Mouse (Mus musculus): ENCODE data around the gene Arl8b. TPM values are rescaled to one million over a fixed set of nuclear protein-coding genes. Genes with fewer than 3 reads are reported as not detected.
A peak's percentile ranks its signal among the peaks of the same experiment; 100 is the strongest.

The Arl8b gene
- total and polyA plus RNA-seq, 2 experiments from 2014 or later = 75.9 to 97.6 TPM

- TF ChIP-seq CTCF (IDR thresholded peaks at IDR 0.05; ENCODE audit: low read depth) = no peak
- Histone ChIP-seq H3K4me2 (ENCODE audit: low read depth) (no peak overlapping the region), H3K9me3 (ENCODE audit: low read length) (no peaks in the 10 kb centered on the region), H3K4me1 (ENCODE audit: insufficient read depth) (peaks cover 12% of the 10 kb centered on the region; the same call in 1 of the 2 replicates), H3K27me3 (ENCODE audit: insufficient read depth, low read length) (no peaks in the 10 kb centered on the region), H3K27ac (ENCODE audit: low read depth, low read length) (0 out of 2 replicates have a peak overlapping the region, but pooled peaks have one; percentile 29), H3K4me3 (ENCODE audit: low read depth, low read length) (no peak overlapping the region), H3K36me3 (ENCODE audit: insufficient read depth) (no peaks in the 10 kb centered on the region), H3K9ac (no peak overlapping the region)
- DNase-seq (no peak), ATAC-seq (no peak)
- WGBS = 81% methylated on average over 7 of the region's 7 CpGs
Measured at GRCm38 (mm10) chr6:108805871-108806270, 23.0 kb downstream of the Arl8b start.

- WGBS = 71% methylated on average over 3 of the region's 3 CpGs
- TF ChIP-seq CTCF (IDR thresholded peaks at IDR 0.05; ENCODE audit: low read depth) = 0 out of 2 replicates have a peak, but pooled peaks have one; percentile 15
Measured at GRCm38 (mm10) chr6:108807446-108807845, 24.5 kb downstream of the Arl8b start.

GRCm38 (mm10) chr6:108808786-108809185 is 25.9 kb downstream of the Arl8b start:
- Histone ChIP-seq H3K9ac (no peak overlapping the region), H3K27ac (ENCODE audit: low read depth, low read length) (no peak overlapping the region), H3K27me3 (ENCODE audit: insufficient read depth, low read length) (no peaks in the 10 kb centered on the region), H3K4me1 (ENCODE audit: insufficient read depth) (peaks cover 12% of the 10 kb centered on the region; the same call in 1 of the 2 replicates), H3K9me3 (ENCODE audit: low read length) (no peaks in the 10 kb centered on the region), H3K4me3 (ENCODE audit: low read depth, low read length) (no peak overlapping the region), H3K4me2 (ENCODE audit: low read depth) (no peak overlapping the region), H3K36me3 (ENCODE audit: insufficient read depth) (no peaks in the 10 kb centered on the region)
- DNase-seq (no peak), ATAC-seq (no peak)
- WGBS = 88% methylated on average over 1 of the region's 1 CpGs
- peak; percentile 25; the same call in 1 of the 2 replicates for TF ChIP-seq CTCF (IDR thresholded peaks at IDR 0.05; ENCODE audit: low read depth)

More at GRCm38 (mm10) chr6:108807446-108807845, 24.5 kb downstream of the Arl8b start:
- H3K4me2 ChIP-seq (ENCODE audit: low read depth) = no peak overlapping the region
- H3K27ac ChIP-seq (ENCODE audit: low read depth, low read length) = no peak overlapping the region
- no peaks in the 10 kb centered on the region for H3K9me3 ChIP-seq (ENCODE audit: low read length)
- no peak overlapping the region for H3K4me3 ChIP-seq (ENCODE audit: low read depth, low read length)
- DNase-seq = no peak
- H3K9ac ChIP-seq = no peak overlapping the region
- H3K4me1 ChIP-seq (ENCODE audit: insufficient read depth) = peaks cover 12% of the 10 kb centered on the region; the same call in 1 of the 2 replicates
- no peak for ATAC-seq
- no peaks in the 10 kb centered on the region for H3K27me3 ChIP-seq (ENCODE audit: insufficient read depth, low read length)
- H3K36me3 ChIP-seq (ENCODE audit: insufficient read depth) = no peaks in the 10 kb centered on the region

- DNase-seq = no peak
- H3K9ac ChIP-seq = no peak overlapping the region
- H3K4me3 ChIP-seq (ENCODE audit: low read depth, low read length) = no peak overlapping the region
- H3K9me3 ChIP-seq (ENCODE audit: low read length) = no peaks in the 10 kb centered on the region
- H3K27ac ChIP-seq (ENCODE audit: low read depth, low read length) = no peak overlapping the region
- H3K36me3 ChIP-seq (ENCODE audit: insufficient read depth) = peaks cover 6% of the 10 kb centered on the region; the same call in 1 of the 2 replicates
- H3K27me3 ChIP-seq (ENCODE audit: insufficient read depth, low read length) = no peaks in the 10 kb centered on the region
- ATAC-seq = no peak
- no peak for TF ChIP-seq CTCF (IDR thresholded peaks at IDR 0.05; ENCODE audit: low read depth)
- peaks cover 8% of the 10 kb centered on the region; the same call in 1 of the 2 replicates for H3K4me1 ChIP-seq (ENCODE audit: insufficient read depth)
- H3K4me2 ChIP-seq (ENCODE audit: low read depth) = no peak overlapping the region
- WGBS = 68% methylated on average over 10 of the region's 10 CpGs
Measured at GRCm38 (mm10) chr6:108810237-108810636, 27.3 kb downstream of the Arl8b start.

GRCm38 (mm10) chr6:108812134-108812533 is 29.2 kb downstream of the Arl8b start:
- TF ChIP-seq CTCF (IDR thresholded peaks at IDR 0.05; ENCODE audit: low read depth) = no peak
- ATAC-seq (no peak), DNase-seq (no peak)
- 95% methylated on average over 2 of the region's 2 CpGs for WGBS
- H3K4me3 ChIP-seq (ENCODE audit: low read depth, low read length) = no peak overlapping the region
- no peak overlapping the region for H3K27ac ChIP-seq (ENCODE audit: low read depth, low read length)
- H3K36me3 ChIP-seq (ENCODE audit: insufficient read depth) = peaks cover 9% of the 10 kb centered on the region
- no peaks in the 10 kb centered on the region for H3K27me3 ChIP-seq (ENCODE audit: insufficient read depth, low read length)
- no peaks in the 10 kb centered on the region for H3K4me1 ChIP-seq (ENCODE audit: insufficient read depth)
- no peak overlapping the region for H3K9ac ChIP-seq
- H3K4me2 ChIP-seq (ENCODE audit: low read depth) = no peak overlapping the region
- H3K9me3 ChIP-seq (ENCODE audit: low read length) = no peaks in the 10 kb centered on the region

GRCm38 (mm10) chr6:108817510-108817909 is 34.6 kb downstream of the Arl8b start:
- Histone ChIP-seq H3K9ac (no peak overlapping the region), H3K4me2 (ENCODE audit: low read depth) (no peak overlapping the region), H3K4me1 (ENCODE audit: insufficient read depth) (no peaks in the 10 kb centered on the region), H3K4me3 (ENCODE audit: low read depth, low read length) (no peak overlapping the region), H3K9me3 (ENCODE audit: low read length) (no peaks in the 10 kb centered on the region), H3K36me3 (ENCODE audit: insufficient read depth) (peaks cover 52% of the 10 kb centered on the region), H3K27me3 (ENCODE audit: insufficient read depth, low read length) (no peaks in the 10 kb centered on the region), H3K27ac (ENCODE audit: low read depth, low read length) (no peak overlapping the region)
- WGBS = 74% methylated on average over 4 of the region's 4 CpGs
- no peak for TF ChIP-seq CTCF (IDR thresholded peaks at IDR 0.05; ENCODE audit: low read depth)
- DNase-seq (no peak), ATAC-seq (no peak)

- 85% methylated on average over 7 of the region's 7 CpGs for WGBS
- no peak overlapping the region for H3K9ac ChIP-seq
- H3K9me3 ChIP-seq (ENCODE audit: low read length) = no peaks in the 10 kb centered on the region
- H3K4me2 ChIP-seq (ENCODE audit: low read depth) = no peak overlapping the region
- no peak overlapping the region for H3K4me3 ChIP-seq (ENCODE audit: low read depth, low read length)
- ATAC-seq (no peak), DNase-seq (no peak)
- H3K36me3 ChIP-seq (ENCODE audit: insufficient read depth) = peaks cover 37% of the 10 kb centered on the region
- H3K27ac ChIP-seq (ENCODE audit: low read depth, low read length) = no peak overlapping the region
- no peak for TF ChIP-seq CTCF (IDR thresholded peaks at IDR 0.05; ENCODE audit: low read depth)
- no peaks in the 10 kb centered on the region for H3K27me3 ChIP-seq (ENCODE audit: insufficient read depth, low read length)
- peaks cover 5% of the 10 kb centered on the region for H3K4me1 ChIP-seq (ENCODE audit: insufficient read depth)
Measured at GRCm38 (mm10) chr6:108824816-108825545, 42.1 kb downstream of the Arl8b start.
